Mouse (Mus musculus) cortical plate, adult 2 months (tissue): ENCODE measurements around the gene Mrps14.

Source experiments
- CTCF ChIP-seq: fragments of 200-500 bp; IDR thresholded peaks from 2 replicates; pipeline ENCODE4 v1.5.1; 2011; ENCODE audit warnings: mild to moderate bottlenecking, control low read depth, low read length; ENCODE audit not compliant: insufficient read depth; ENCODE audit errors: extremely low read depth
- POLR2A ChIP-seq: fragments of 200-500 bp; IDR thresholded peaks from 2 replicates; pipeline ENCODE4 v1.6.1; 2011; ENCODE audit warnings: mild to moderate bottlenecking, low read length, control low read depth; ENCODE audit not compliant: insufficient read depth; ENCODE audit errors: extremely low read depth

DNA sequence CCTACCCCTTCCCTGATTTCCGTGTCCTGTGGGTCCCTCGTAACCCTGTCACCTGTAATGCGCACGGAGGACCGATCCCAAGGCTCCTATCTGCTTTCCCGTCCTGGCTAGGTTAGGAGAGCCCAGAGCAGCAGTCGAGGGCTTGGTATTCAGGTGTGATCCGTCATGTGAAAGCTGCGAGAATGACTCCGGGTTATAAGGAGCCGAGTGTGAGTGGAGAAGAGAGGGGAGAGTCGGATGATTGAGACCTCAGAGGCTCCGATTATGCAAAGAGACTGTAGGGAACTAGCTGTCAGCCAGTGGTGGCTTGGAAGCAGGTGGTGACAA is 285 bp downstream of the Mrps14 start:
- no peak for TF ChIP-seq CTCF
- TF ChIP-seq POLR2A: no peak
